Mouse (Mus musculus) liver (tissue): ENCODE data around the gene Eea1.
A peak's percentile ranks its signal among the peaks of the same experiment; 100 is the strongest.

Experiments used
- DNase-seq: peaks from one replicate; pipeline ENCODE4 v3.0.0-alpha.2; 2020; ENCODE audit warnings: mixed read lengths

Gene Eea1

DNA sequence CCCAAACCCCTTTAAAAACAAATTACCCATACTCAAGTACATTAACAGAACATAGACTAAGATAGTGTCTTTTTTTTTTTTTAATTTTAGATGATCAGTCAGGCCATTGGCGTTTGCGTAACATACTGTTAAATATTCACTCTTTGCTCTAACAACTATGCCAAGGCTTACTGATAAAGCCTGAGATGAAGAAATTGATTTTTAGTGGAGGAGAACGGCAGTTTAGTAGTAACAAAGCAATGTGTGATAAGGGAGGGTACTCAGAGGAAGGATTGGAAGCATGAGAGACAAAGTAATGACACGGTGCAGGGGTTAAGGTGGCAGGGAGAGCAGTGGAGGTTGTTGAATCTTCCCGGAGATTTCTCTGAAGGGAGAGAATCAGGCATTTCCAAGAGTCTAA is 9.7 kb downstream of the Eea1 start:
- no peak for DNase-seq

DNA sequence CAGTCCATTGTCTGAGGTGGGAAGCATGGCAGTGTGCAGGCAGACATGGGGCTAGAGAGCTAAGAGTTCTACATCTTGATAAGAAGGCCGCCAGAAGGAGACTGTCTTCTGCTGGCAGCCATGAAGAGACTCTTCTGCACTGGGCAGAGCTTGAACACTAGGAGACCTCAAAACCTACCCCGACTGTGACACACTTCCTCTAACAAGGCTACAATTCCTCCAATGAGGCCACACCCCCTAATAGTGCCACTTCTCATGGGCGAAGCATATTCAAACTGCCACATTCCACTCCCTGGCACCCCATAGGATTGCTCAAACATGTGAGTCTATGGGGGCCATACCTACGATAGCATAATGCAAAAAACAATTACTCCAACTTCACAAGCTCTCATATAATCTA is 10.3 kb downstream of the Eea1 start:
- no peak for DNase-seq

DNA sequence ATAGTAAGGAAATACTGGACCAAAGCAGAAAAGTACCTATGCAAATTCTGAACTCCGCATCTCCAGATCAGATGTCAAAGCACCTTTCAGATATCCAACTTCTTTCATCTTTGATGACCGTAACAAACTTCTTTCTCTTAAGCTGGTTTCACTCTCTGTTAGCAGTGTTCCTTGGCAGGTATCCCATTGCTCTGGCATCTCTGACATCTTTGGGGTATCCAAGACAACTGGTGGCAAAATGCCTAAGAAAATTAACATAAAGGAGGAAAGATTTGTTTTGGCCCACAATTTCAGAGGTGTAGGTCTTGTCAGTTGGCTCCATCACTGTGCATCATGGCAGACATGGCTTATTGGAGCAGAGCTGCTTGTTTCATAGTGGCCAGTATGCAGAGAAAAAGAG is 10.9 kb downstream of the Eea1 start:
- no peak for DNase-seq

DNA sequence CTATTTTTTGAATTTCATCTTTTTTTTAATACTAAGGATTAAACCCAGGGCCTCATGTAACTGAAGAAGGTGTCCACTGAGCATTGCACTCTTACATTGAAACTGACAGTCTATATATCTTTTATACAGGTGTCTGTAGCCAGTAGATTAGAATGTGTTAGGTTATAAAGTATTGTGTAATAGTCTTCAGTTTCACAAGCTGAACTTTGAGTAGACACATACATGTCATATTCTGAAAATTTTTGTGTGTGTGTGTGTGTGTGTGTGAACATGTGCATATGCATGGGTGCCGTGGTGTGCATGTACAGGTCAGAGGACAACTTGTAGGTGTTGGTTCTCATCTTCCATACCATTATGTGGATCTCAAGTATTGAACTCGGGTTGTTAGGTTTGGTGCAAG is 16.2 kb downstream of the Eea1 start:
- DNase-seq: no peak

DNA sequence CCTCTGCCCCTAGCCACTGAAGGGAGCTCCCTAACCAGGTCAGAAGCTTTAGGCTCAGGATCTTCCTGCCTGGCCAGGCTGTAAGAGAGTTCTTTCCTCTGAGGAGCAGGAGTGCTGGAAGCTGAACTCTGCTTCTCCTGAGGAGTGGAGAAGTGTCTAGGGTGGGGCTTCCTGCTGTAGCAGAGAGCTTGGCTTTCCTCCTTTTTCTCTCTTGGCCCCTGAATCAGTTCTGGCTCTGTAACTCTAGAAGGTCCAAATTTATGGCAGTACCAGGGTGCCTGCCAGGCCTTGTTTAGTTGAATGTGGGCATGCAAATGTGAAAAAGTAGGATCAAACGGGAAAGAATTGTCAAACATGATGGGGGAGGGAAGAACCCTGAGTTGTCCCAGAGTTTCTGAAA is 17.1 kb downstream of the Eea1 start:
- no peak for DNase-seq

DNA sequence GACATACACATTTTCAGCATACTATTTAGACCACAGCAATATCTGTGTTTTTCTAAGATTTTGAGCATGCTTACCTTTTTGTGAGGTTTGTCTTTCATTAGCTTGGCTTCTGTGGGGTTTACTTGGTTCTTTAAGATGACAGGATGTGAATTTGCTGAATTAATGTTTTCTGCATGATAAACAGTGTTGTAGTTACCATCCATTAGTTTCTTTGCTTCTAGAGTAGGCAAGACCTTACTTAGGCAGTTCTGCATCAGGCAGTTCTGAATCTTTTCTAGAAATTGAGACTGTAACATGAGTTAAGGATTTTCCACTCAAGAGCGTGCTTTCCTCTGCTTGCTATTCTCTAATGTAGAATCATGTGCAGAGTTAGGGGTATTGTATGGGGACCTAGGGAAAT is 24.2 kb downstream of the Eea1 start:
- no peak for DNase-seq

DNA sequence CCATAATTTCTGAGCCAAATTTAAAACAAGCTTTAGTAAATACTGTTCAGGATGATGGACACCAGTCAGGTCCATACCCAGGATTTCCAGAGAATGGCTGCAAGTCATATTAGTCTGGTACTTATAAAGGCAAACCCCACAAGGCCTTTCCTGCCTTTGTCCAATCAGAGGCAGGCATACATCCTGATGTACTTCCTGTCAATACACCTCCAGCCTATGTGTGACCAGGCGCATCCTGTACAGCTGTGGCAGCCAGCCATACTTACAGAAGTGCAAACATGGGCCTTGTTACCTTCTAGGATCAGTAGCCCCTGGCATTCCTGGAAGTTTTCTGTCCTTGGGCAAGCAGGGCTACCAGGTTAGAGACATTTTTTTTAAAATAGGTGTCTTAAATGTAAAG is 29.2 kb downstream of the Eea1 start:
- DNase-seq: no peak

DNA sequence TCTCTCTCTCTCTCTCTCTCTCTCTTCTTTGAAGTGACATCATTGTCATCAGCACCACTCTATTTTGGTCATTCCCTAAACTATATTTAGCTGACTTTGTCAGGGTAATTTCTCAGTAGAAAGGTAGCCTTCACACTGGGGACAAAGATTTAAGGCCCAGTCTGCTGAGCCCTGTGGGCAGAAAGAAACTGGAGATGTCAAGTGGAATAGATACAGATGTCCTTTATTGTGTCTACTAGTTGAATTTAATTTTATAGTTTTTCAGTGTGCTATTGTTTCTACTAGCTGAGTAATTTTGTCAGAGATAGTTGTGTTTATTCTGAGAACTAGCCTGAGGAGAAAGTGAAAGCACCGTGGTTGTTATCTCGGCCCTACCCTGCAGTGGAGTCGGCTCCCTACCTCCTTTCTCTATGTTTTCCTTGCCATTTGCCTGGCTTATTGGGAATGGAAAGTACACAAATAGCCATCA is 30.3 kb downstream of the Eea1 start:
- DNase-seq: no peak

DNA sequence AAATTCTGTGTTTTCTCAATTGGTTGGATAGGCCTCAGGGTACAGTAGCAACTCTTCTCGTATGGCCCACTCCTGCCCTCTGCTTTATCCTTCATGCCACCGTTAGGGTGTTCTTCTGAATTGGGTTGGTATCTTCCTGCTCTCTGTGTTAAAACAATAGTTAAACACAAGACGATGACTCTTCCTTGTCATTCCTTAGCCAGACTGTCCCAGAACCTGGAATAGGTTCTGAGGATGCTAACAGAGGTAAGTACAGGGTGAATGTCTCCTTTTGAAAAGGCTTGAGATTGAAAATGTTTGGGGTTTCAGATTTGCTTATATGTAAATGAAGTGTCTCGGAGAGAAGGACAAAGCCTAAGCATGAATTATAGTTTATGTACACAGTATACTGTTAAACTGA is 30.9 kb downstream of the Eea1 start:
- DNase-seq: no peak

DNA sequence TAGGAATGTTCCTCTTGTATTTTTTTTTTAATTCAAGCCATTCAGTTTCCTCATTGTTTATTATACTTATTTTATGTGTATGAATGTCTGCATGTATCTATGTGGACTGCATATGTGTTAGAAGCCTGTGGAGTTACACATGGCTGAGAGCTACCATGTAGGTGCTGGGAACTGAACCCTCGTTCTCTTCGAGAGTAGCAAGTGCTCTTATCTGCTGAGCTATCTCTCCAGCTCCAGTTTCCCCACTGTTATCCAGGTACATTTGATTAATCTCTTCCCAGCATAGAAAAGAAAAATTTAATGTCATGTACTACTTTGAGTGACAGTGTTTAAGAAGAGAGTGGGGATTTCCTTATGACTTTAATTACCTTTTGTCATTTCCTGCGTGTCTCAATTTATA is 31.5 kb downstream of the Eea1 start:
- DNase-seq: no peak

DNA sequence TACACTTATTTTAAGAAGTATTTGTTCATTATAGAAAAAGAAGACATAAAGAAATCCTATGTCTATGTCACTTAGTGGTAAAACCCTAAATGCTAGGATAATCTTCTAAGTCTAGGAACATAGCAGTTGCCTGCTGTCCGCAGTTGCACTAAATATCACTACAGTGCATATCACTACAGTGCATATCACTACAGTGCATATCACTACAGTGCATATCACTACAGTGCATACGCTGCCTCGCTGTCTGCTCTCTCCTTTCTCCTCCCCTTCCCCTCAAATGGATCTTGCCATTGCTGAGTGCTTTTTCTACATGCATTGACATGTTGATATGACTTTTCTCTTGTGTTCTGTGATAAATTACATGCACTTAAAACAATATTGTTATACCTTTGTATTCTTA is 34.0 kb downstream of the Eea1 start:
- no peak for DNase-seq

DNA sequence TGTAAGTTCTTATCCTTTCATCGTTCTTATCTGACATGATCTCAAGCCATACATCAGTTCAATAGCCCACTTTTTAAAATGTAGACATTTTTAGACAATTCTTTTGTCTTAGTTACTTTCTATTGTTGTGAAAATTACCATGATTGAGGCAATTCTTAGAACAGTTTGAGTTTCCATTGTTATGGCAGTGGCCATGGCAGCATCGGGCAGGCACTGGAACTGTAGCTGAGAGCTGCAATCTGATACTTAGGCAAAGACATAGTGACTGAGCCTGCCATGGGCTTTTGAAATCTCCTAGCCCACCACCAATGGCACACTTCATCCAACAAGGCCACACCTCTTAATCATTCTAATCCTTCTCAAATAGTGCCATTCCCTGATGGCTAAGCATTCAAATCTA is 36.3 kb downstream of the Eea1 start:
- no peak for DNase-seq

DNA sequence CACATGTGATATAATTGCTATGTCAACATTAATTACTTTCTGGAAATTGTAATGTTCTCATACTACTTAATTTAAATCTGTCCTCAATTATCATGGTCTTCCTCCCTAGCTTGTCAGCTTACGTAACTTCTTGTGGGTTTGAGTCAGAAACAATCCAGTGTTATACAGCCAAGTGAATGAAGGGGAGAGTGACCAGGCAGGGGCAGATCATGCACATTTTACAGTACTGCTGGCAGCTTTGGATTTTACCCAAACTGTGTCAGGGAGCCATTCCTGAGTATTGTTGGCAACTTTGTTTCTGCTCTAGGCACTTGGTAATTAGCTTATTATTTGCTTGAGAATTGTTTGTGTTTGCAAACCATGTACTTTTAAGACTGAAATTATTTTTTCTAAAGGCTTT is 49.3 kb downstream of the Eea1 start:
- no peak for DNase-seq

DNA sequence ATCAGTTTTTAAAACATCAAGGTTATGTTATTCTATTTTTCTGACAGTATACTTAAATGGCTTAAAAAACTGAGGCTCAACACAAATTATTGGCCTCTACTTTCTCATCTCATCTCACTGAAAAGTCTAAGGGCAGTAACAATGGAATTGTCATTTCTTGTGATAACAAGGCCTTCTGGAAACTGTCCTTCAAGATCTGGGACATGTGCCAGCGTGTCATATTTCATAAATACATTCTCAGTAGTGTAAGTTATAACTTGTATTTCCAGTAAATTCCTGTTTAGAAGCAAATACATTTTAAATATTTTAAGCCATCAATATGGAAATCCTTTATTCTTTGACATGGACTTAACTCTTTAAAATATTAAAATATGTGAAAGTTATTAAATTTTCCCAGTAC is 50.7 kb downstream of the Eea1 start:
- DNase-seq: no peak

DNA sequence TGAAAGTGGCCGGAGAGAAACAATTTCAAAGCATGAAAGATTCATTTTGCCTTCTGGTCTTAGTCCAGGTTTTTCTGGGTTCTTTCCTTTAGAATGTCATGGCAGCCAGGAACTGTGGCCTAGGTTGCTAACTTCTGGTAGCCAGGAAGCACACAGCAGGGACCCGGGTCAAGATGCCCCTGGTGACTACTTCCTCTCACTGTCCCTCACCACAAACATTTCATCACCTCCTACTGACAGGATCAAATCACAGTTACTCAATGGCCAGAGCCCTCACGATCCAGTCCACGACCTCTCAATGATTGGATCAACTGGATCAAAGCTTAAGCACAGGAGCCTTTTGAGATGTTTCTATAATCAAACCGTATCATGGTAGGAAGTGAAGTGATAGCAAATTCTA is 60.5 kb downstream of the Eea1 start:
- no peak for DNase-seq

DNA sequence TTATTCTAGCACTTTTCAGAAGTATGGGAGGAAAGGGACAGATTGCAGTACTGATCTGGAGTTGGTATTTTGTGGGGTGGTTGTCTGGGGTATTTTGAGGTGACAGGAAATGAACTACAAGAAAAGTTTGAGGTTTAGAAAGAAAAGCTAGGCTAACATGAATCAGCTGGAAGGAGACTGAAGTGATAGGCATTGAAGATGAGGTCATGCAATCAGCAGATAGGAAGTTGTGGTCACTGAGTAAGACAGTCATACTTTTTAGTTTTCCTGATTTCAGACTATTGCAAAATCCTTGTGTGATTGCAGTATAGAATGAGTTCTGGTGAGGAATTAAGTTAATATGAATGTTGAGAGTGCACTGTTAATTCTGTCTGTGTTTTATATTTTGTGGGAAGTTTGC is 75.3 kb downstream of the Eea1 start:
- DNase-seq: no peak

DNA sequence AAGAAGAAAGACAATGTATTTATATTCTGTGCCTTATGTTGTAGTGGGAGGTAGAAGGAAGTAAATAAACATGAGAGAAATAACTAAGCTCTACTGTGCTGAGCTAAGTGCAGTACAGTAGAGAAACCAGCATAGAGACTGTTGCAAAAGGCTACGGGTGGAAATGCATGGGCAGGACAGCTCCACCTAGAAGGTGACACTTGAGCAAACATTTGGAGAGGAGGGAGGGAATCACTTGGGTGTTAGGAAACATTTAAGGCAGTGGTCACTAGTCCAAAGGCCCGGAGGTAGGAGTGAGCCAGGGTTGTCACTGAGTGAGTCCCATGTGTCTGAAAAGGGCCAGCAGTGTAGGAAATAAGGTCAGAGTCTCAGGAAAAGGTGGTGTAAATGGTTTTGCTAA is 77.0 kb downstream of the Eea1 start:
- DNase-seq: no peak

DNA sequence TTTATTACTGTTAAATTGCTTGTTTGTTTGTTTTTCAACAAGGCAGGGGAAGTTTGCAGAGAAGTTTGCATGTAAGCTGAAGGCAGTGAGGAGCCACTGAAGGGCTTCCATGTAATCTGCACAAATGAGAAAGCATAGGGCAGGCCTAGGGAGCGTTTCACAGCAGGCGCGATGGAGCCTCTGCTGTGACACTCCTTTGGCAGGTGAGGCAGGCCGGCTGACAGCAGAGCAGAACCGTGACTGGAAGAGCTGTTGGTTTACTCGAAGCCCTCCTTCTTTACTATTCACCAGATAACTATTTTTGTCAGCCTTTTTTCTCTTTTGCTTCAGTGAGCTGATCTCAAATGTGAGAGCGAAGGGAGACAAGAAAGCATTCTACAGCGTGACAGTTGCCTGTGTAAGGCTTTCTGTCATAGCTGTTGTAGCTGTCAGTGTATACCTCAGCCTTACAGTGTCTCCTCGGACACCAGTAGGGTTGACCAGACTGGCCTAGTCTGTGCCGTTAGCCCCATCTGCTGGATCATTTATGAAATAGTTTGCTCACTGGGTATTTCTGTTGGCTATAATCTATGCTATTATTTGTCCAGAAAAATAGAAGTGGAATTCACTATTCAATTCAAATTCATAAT is 93.0 kb downstream of the Eea1 start:
- DNase-seq: peak; percentile 21

DNA sequence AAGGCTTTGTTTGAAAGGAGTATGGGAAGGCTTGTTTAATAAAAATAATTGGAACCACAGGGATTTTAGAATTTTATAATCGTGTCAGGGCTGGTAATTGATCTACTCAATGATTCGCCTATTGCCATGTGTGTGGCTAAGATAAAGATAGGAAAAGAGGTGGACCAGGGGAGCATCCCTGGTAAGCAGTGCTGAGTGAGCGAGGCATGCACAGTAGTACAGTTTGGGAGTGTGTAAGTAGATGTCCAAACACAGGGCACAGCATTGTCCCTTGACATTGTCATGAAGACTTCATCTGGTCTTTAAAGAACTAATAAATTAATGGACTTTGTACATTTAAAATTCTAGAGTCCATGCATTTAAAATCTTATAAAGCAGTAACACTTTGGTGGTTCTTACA is 93.7 kb downstream of the Eea1 start:
- no peak for DNase-seq

DNA sequence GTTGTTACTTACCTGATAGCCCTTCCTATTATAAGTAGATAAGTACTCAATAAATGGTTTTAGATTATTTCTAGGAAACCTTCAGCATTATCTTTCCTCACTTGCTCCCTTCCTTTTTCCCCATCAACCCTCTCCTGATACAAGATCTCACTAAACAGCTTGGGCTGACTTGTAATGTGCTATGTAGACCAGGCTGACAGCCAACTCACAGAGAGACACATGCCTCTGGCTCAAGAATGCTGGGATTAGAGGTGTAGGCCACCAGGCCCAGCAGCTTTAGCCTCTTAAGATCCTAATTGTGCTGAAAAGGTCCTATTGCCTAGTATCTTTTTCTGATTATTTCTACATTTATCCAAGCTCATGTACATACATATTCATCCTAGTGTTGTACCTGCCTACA is 95.5 kb downstream of the Eea1 start:
- no peak for DNase-seq

DNA sequence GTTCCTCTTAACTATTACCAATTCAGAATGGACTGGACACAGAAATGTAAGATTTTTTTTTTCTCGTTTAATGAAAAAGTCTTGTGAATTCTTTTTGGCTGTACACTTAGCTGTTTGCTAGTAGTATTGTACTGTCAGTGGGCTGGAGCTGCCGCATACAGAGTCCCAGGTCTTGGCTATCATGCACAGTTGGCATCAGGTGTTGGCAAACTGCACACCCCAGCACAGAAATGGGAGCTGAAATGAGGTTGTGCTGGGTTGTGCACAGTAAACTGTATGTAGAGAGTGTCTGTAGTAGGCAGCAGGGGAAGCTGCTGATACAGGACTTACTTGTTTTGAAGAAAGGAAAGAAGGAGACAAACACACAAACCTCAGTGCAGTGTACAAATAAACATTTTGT is 103.8 kb downstream of the Eea1 start:
- no peak for DNase-seq

DNA sequence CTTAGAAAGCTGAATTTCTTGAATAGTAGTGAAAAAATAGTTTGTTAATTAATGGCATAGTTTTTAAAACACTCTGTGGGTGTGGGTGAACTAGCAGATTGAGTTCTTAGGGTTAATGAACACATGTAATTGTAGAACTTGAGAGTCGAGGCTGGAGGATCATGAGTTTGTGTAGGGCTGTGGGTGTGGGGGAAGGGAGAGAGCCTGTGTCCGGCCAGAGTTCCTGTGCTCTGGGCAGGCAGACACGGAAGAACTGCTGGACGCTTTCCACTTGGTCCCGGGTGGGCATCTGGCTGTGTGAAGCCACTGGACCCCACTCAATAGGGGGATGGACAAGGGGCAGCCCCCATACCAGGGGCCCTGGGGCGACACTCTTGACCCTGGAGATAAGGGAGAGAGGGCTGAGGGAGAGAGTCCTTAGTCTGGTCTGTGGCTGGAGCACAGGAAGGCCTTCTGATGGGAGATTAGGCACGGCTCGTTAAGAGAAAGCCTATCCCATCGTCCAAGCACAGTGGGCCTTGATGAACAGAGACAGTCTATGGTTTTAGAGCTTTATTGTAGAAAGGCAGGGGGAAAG is 107.6 kb downstream of the Eea1 start:
- DNase-seq: no peak

DNA sequence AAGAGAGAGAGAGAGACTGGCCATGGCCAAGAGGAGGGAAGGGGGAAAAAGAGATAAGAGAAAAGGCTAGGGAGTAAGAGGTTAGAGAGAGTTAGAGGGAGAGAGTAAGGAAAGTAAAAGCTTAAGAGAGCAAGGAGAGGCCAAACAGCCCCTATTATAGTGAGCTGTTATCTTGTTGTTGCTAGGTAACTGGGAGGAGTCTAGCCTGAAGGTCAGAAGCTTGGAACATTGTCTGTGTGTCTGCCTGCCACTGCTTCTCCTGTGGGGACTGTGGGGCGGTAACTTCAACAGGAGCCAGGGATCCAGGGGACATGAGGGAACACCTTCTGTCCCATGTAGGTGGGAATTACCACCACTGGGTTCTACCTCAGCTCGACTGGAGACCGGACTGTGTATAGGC is 108.1 kb downstream of the Eea1 start:
- peak; percentile 16 for DNase-seq

DNA sequence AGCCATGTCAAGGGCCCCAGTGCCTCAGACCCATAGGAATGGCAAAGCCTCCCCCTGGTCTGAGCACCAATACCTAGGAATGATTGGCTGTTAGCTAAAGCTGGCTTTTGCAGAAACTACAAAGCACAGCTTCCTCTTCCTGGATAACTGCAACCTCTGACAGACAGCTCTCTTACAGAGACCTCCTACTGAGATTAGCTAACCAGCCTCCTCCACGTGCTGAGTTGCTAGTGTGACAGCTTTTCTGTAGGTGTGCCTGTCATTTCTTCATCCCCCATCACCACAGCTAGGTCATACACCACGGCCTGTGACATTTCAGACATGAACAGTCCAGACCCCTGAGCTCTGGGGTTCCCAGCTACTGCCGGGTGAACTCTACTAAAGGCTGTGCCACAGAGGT is 126.9 kb downstream of the Eea1 start:
- DNase-seq: no peak

DNA sequence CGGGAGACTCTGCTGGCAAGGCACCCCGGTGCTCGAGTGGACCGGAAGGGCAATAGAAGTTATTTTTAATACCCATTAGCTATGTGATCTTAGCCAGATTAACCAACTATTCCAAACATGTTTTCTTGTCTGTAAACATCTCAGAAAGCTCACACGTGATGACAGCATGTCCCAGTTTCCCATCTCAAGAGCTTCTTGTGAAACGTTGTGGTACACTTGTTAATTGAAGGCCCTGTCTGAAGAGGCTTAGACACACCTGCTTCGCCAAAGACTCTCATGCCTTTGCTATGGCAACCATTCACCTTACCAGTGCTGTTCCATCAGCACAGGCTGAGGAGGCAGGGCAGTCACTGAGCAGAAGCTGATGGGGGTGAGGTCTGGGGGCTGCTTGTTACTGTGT is 133.9 kb downstream of the Eea1 start:
- DNase-seq: no peak
